Mouse (Mus musculus) urinary bladder, postnatal 25 days (tissue): ENCODE data around the gene Gpr18.

ENCODE experiments used
- DNase-seq: peaks from one replicate; pipeline ENCODE4 v3.0.0; 2022; ENCODE audit warnings: low spot score

The Gpr18 gene

GRCm38 (mm10) chr14:121949436-121949835, 33.9 kb upstream of the Gpr18 start:
- no peak for DNase-seq

- no peak for DNase-seq
These were observed 32.4 kb upstream of the Gpr18 start for GRCm38 (mm10) chr14:121947966-121948365.

GRCm38 (mm10) chr14:121947201-121947760, 31.7 kb upstream of the Gpr18 start:
- no peak for DNase-seq

- no peak for DNase-seq
These were observed 31.1 kb upstream of the Gpr18 start for GRCm38 (mm10) chr14:121946728-121947127.

GRCm38 (mm10) chr14:121946131-121946530, 30.6 kb upstream of the Gpr18 start:
- DNase-seq: no peak

- no peak for DNase-seq
These were observed 24.0 kb upstream of the Gpr18 start for GRCm38 (mm10) chr14:121939582-121939981.

- no peak for DNase-seq
These were observed 22.9 kb upstream of the Gpr18 start for GRCm38 (mm10) chr14:121938256-121939191.

- no peak for DNase-seq
These were observed 22.1 kb upstream of the Gpr18 start for GRCm38 (mm10) chr14:121937601-121938255.

- no peak for DNase-seq
These were observed 21.3 kb upstream of the Gpr18 start for GRCm38 (mm10) chr14:121936856-121937255.

GRCm38 (mm10) chr14:121936356-121936755, 20.8 kb upstream of the Gpr18 start:
- DNase-seq: no peak

- DNase-seq: no peak
These were observed 19.0 kb upstream of the Gpr18 start for GRCm38 (mm10) chr14:121934597-121934946.

- no peak for DNase-seq
These were observed 18.5 kb upstream of the Gpr18 start for GRCm38 (mm10) chr14:121933906-121934596.

GRCm38 (mm10) chr14:121932180-121932579, 16.6 kb upstream of the Gpr18 start:
- no peak for DNase-seq

- DNase-seq: no peak
These were observed 16.0 kb upstream of the Gpr18 start for GRCm38 (mm10) chr14:121931594-121931993.

- no peak for DNase-seq
These were observed 15.3 kb upstream of the Gpr18 start for GRCm38 (mm10) chr14:121930731-121931383.

- DNase-seq: no peak
These were observed 13.8 kb upstream of the Gpr18 start for GRCm38 (mm10) chr14:121929243-121929951.

- DNase-seq: peak; percentile 43
These were observed 13.0 kb upstream of the Gpr18 start for GRCm38 (mm10) chr14:121928375-121929137.

GRCm38 (mm10) chr14:121927451-121927850, 11.9 kb upstream of the Gpr18 start:
- no peak for DNase-seq

GRCm38 (mm10) chr14:121926901-121927300, 11.3 kb upstream of the Gpr18 start:
- no peak for DNase-seq

- no peak for DNase-seq
These were observed 9.3 kb upstream of the Gpr18 start for GRCm38 (mm10) chr14:121924876-121925275.
